Mouse (Mus musculus): ENCODE results near the gene Gm10197.

DNA sequence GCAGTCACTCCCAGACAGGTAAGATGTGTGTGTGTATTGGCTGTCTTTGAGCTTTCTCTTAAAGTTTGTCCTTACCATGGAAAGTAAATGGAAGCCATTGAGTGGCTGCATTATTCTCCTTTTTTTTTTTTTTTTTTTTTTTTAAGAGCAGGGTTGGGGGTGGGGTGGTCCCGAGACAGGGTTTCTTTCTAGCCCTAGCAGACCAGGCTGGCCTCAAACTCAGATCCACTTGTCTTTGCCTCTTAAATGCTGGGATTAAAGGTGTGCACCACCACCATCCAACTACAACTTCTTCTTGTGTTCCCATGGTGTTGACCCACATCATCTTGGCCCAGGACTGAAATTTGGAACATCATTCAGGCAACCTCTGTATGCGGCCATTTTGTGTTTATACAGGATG lies 2.0 kb upstream of the Gm10197 start:
- TF ChIP-seq CTCF (IDR thresholded peaks at IDR 0.05; ENCODE audit: extremely low read depth, insufficient read depth, low read length) (no peak), POLR2A (IDR thresholded peaks at IDR 0.05; ENCODE audit: extremely low read depth, insufficient read depth, low read length) (no peak)
